Mouse (Mus musculus): ENCODE results near the gene Otud3. TPM values are rescaled to one million over a fixed set of nuclear protein-coding genes. Genes with fewer than 3 reads are reported as not detected.

Otud3 gene
- polyA plus RNA-seq (2014; fragmentation: Nextera tagmentation; extraction: Ambion mirVana), result 3.1 and 3.5 TPM in 2 replicates

- under 1% methylated on average over 34 of the region's 39 CpGs for WGBS
- H3K27me3 ChIP-seq (ENCODE audit: control insufficient read depth, insufficient read depth, low read length), result no peaks in the 10 kb centered on the region
These were observed at the start of gene Otud3 for GRCm38 (mm10) chr4:138913797-138914196. Gene Otud3, minus strand, starts transcription at chr4:138913945.

GRCm38 (mm10) chr4:138962719-138963118 lies 49.0 kb upstream of the Otud3 start:
- 94% methylated on average over 5 of the region's 5 CpGs for WGBS
- Histone ChIP-seq H3K27me3 (ENCODE audit: control insufficient read depth, insufficient read depth, low read length) (no peaks in the 10 kb centered on the region), H3K9me3 (ENCODE audit: control insufficient read depth, low read length) (no peaks in the 10 kb centered on the region), H3K4me2 (replicated peaks; ENCODE audit: low read depth, low read length) (no peak overlapping the region), H3K27ac (ENCODE audit: low read depth, low read length) (no peak overlapping the region), H3K36me3 (ENCODE audit: control insufficient read depth, insufficient read depth, low read length) (no peaks in the 10 kb centered on the region), H3K9ac (ENCODE audit: low read depth, low read length) (no peak overlapping the region), H3K4me3 (ENCODE audit: low read depth, low read length) (no peak overlapping the region), H3K4me1 (replicated peaks; ENCODE audit: control insufficient read depth, insufficient read depth, low read length) (no peaks in the 10 kb centered on the region)
- DNase-seq (ENCODE audit: low spot score) (no peak), ATAC-seq (ENCODE audit: low FRiP score) (no peak)

More at GRCm38 (mm10) chr4:138913797-138914196, at the start of gene Otud3:
- DNase-seq (ENCODE audit: low spot score), result peak; percentile 99
- Histone ChIP-seq H3K9me3 (ENCODE audit: control insufficient read depth, low read length) (no peaks in the 10 kb centered on the region), H3K27ac (ENCODE audit: low read depth, low read length) (0 out of 2 replicates have a peak within 1 kb of the TSS, but pooled peaks have one; percentile 65), H3K4me3 (ENCODE audit: low read depth, low read length) (peak within 1 kb of the TSS; percentile 94), H3K9ac (ENCODE audit: low read depth, low read length) (peak within 1 kb of the TSS; percentile 92), H3K4me2 (replicated peaks; ENCODE audit: low read depth, low read length) (peak within 1 kb of the TSS; percentile 88), H3K4me1 (replicated peaks; ENCODE audit: control insufficient read depth, insufficient read depth, low read length) (peaks cover 2% of the 10 kb centered on the region; the same call in 1 of the 2 replicates), H3K36me3 (ENCODE audit: control insufficient read depth, insufficient read depth, low read length) (no peaks in the 10 kb centered on the region)
- peak; percentile 95 for ATAC-seq (ENCODE audit: low FRiP score)

GRCm38 (mm10) chr4:138959926-138960325 lies 46.2 kb upstream of the Otud3 start:
- DNase-seq (ENCODE audit: low spot score) (no peak), ATAC-seq (ENCODE audit: low FRiP score) (no peak)
- Histone ChIP-seq H3K36me3 (ENCODE audit: control insufficient read depth, insufficient read depth, low read length) (no peaks in the 10 kb centered on the region), H3K4me1 (replicated peaks; ENCODE audit: control insufficient read depth, insufficient read depth, low read length) (no peaks in the 10 kb centered on the region), H3K4me3 (ENCODE audit: low read depth, low read length) (no peak overlapping the region), H3K9me3 (ENCODE audit: control insufficient read depth, low read length) (no peaks in the 10 kb centered on the region), H3K9ac (ENCODE audit: low read depth, low read length) (no peak overlapping the region), H3K4me2 (replicated peaks; ENCODE audit: low read depth, low read length) (no peak overlapping the region), H3K27me3 (ENCODE audit: control insufficient read depth, insufficient read depth, low read length) (no peaks in the 10 kb centered on the region), H3K27ac (ENCODE audit: low read depth, low read length) (no peak overlapping the region)
- 63% methylated on average over 7 of the region's 7 CpGs for WGBS

GRCm38 (mm10) chr4:138959120-138959519 lies 45.4 kb upstream of the Otud3 start:
- Histone ChIP-seq H3K4me3 (ENCODE audit: low read depth, low read length) (no peak overlapping the region), H3K4me1 (replicated peaks; ENCODE audit: control insufficient read depth, insufficient read depth, low read length) (no peaks in the 10 kb centered on the region), H3K27me3 (ENCODE audit: control insufficient read depth, insufficient read depth, low read length) (no peaks in the 10 kb centered on the region), H3K36me3 (ENCODE audit: control insufficient read depth, insufficient read depth, low read length) (no peaks in the 10 kb centered on the region), H3K4me2 (replicated peaks; ENCODE audit: low read depth, low read length) (no peak overlapping the region), H3K9me3 (ENCODE audit: control insufficient read depth, low read length) (no peaks in the 10 kb centered on the region), H3K27ac (ENCODE audit: low read depth, low read length) (no peak overlapping the region), H3K9ac (ENCODE audit: low read depth, low read length) (no peak overlapping the region)
- WGBS, result 90% methylated on average over 15 of the region's 15 CpGs
- ATAC-seq (ENCODE audit: low FRiP score) (no peak), DNase-seq (ENCODE audit: low spot score) (no peak)

GRCm38 (mm10) chr4:138958612-138959011 lies 44.9 kb upstream of the Otud3 start:
- H3K36me3 ChIP-seq (ENCODE audit: control insufficient read depth, insufficient read depth, low read length), result no peaks in the 10 kb centered on the region
- H3K27ac ChIP-seq (ENCODE audit: low read depth, low read length), result no peak overlapping the region
- no peaks in the 10 kb centered on the region for H3K4me1 ChIP-seq (replicated peaks; ENCODE audit: control insufficient read depth, insufficient read depth, low read length)
- ATAC-seq (ENCODE audit: low FRiP score), result no peak
- WGBS, result 88% methylated on average over 9 of the region's 9 CpGs
- no peak overlapping the region for H3K4me2 ChIP-seq (replicated peaks; ENCODE audit: low read depth, low read length)
- no peak overlapping the region for H3K4me3 ChIP-seq (ENCODE audit: low read depth, low read length)
- no peaks in the 10 kb centered on the region for H3K9me3 ChIP-seq (ENCODE audit: control insufficient read depth, low read length)
- DNase-seq (ENCODE audit: low spot score), result no peak
- H3K9ac ChIP-seq (ENCODE audit: low read depth, low read length), result no peak overlapping the region
- no peaks in the 10 kb centered on the region for H3K27me3 ChIP-seq (ENCODE audit: control insufficient read depth, insufficient read depth, low read length)

GRCm38 (mm10) chr4:138948257-138948656 lies 34.5 kb upstream of the Otud3 start:
- Histone ChIP-seq H3K4me1 (replicated peaks; ENCODE audit: control insufficient read depth, insufficient read depth, low read length) (no peaks in the 10 kb centered on the region), H3K36me3 (ENCODE audit: control insufficient read depth, insufficient read depth, low read length) (no peaks in the 10 kb centered on the region), H3K27ac (ENCODE audit: low read depth, low read length) (no peak overlapping the region), H3K4me2 (replicated peaks; ENCODE audit: low read depth, low read length) (no peak overlapping the region), H3K9me3 (ENCODE audit: control insufficient read depth, low read length) (no peaks in the 10 kb centered on the region), H3K9ac (ENCODE audit: low read depth, low read length) (no peak overlapping the region), H3K4me3 (ENCODE audit: low read depth, low read length) (no peak overlapping the region), H3K27me3 (ENCODE audit: control insufficient read depth, insufficient read depth, low read length) (no peaks in the 10 kb centered on the region)
- WGBS, result 81% methylated on average over 2 of the region's 2 CpGs
- ATAC-seq (ENCODE audit: low FRiP score) (no peak), DNase-seq (ENCODE audit: low spot score) (no peak)

- 31% methylated on average over 15 of the region's 15 CpGs for WGBS
- H3K4me1 ChIP-seq (replicated peaks; ENCODE audit: control insufficient read depth, insufficient read depth, low read length), result 0 out of 2 replicates have a peak, but pooled peaks cover 3% of the 10 kb centered on the region
- no peak for ATAC-seq (ENCODE audit: low FRiP score)
- H3K9me3 ChIP-seq (ENCODE audit: control insufficient read depth, low read length), result no peaks in the 10 kb centered on the region
- no peak overlapping the region for H3K27ac ChIP-seq (ENCODE audit: low read depth, low read length)
- no peak overlapping the region for H3K4me3 ChIP-seq (ENCODE audit: low read depth, low read length)
- H3K4me2 ChIP-seq (replicated peaks; ENCODE audit: low read depth, low read length), result no peak overlapping the region
- DNase-seq (ENCODE audit: low spot score), result peak; percentile 81
- H3K27me3 ChIP-seq (ENCODE audit: control insufficient read depth, insufficient read depth, low read length), result no peaks in the 10 kb centered on the region
- no peaks in the 10 kb centered on the region for H3K36me3 ChIP-seq (ENCODE audit: control insufficient read depth, insufficient read depth, low read length)
- H3K9ac ChIP-seq (ENCODE audit: low read depth, low read length), result no peak overlapping the region
These were observed 30.0 kb upstream of the Otud3 start for GRCm38 (mm10) chr4:138943730-138944129.

GRCm38 (mm10) chr4:138941966-138942365 lies 28.2 kb upstream of the Otud3 start:
- Histone ChIP-seq H3K4me2 (replicated peaks; ENCODE audit: low read depth, low read length) (no peak overlapping the region), H3K27me3 (ENCODE audit: control insufficient read depth, insufficient read depth, low read length) (no peaks in the 10 kb centered on the region), H3K9me3 (ENCODE audit: control insufficient read depth, low read length) (no peaks in the 10 kb centered on the region), H3K4me1 (replicated peaks; ENCODE audit: control insufficient read depth, insufficient read depth, low read length) (0 out of 2 replicates have a peak, but pooled peaks cover 3% of the 10 kb centered on the region), H3K27ac (ENCODE audit: low read depth, low read length) (no peak overlapping the region), H3K36me3 (ENCODE audit: control insufficient read depth, insufficient read depth, low read length) (no peaks in the 10 kb centered on the region), H3K9ac (ENCODE audit: low read depth, low read length) (no peak overlapping the region), H3K4me3 (ENCODE audit: low read depth, low read length) (no peak overlapping the region)
- no peak for ATAC-seq (ENCODE audit: low FRiP score)
- 60% methylated on average over 6 of the region's 6 CpGs for WGBS
- no peak for DNase-seq (ENCODE audit: low spot score)

- Histone ChIP-seq H3K4me1 (replicated peaks; ENCODE audit: control insufficient read depth, insufficient read depth, low read length) (0 out of 2 replicates have a peak, but pooled peaks cover 3% of the 10 kb centered on the region), H3K9me3 (ENCODE audit: control insufficient read depth, low read length) (no peaks in the 10 kb centered on the region), H3K27ac (ENCODE audit: low read depth, low read length) (no peak overlapping the region), H3K36me3 (ENCODE audit: control insufficient read depth, insufficient read depth, low read length) (no peaks in the 10 kb centered on the region), H3K27me3 (ENCODE audit: control insufficient read depth, insufficient read depth, low read length) (no peaks in the 10 kb centered on the region), H3K9ac (ENCODE audit: low read depth, low read length) (no peak overlapping the region), H3K4me3 (ENCODE audit: low read depth, low read length) (no peak overlapping the region), H3K4me2 (replicated peaks; ENCODE audit: low read depth, low read length) (no peak overlapping the region)
- WGBS, result 44% methylated on average over 7 of the region's 7 CpGs
- ATAC-seq (ENCODE audit: low FRiP score) (no peak), DNase-seq (ENCODE audit: low spot score) (peak; percentile 21)
These were observed 27.7 kb upstream of the Otud3 start for GRCm38 (mm10) chr4:138941401-138941800.

Measured in hindbrain, embryonic 11.5 days (tissue).